Mouse (Mus musculus) forebrain, embryonic 12.5 days (tissue): Measurements from ENCODE around the gene Klhl32. TPM values are rescaled to one million over a fixed set of nuclear protein-coding genes. Genes with fewer than 3 reads are reported as not detected.
"Not testable (repeated sequence)": the region's sequence is repeated elsewhere in the genome, so short reads cannot be mapped to it uniquely, and the experiment has no call there.

Source experiments
- ATAC-seq: fragments of 200-750 bp; cut with Nextera tagmentation; 2 replicates; pipeline ENCODE4 v1.8.0; 2017; ENCODE audit warnings: moderate TSS enrichment; ENCODE audit not compliant: low FRiP score
- H3K27ac ChIP-seq: fragments of 300-500 bp; sonication (generic); 2 replicates; pipeline ENCODE4 v1.5.1; 2016; ENCODE audit warnings: mild to moderate bottlenecking
- H3K27me3 ChIP-seq: fragments of 300-500 bp; sonication (generic); 2 replicates; pipeline ENCODE4 v1.6.1; 2016; ENCODE audit warnings: mild to moderate bottlenecking
- H3K36me3 ChIP-seq: fragments of 300-500 bp; sonication (generic); replicated peaks from 2 replicates; pipeline ENCODE4 v1.6.1; 2016; ENCODE audit warnings: mild to moderate bottlenecking
- H3K4me1 ChIP-seq: fragments of 300-500 bp; sonication (generic); 2 replicates; pipeline ENCODE4 v1.6.1; 2016
- H3K4me2 ChIP-seq: fragments of 300-500 bp; sonication (generic); 2 replicates; pipeline ENCODE4 v1.6.1; 2016; ENCODE audit warnings: mild to moderate bottlenecking, moderate library complexity
- H3K4me3 ChIP-seq: fragments of 300-500 bp; sonication (generic); replicated peaks from 2 replicates; pipeline ENCODE4 v1.5.1; 2016; ENCODE audit warnings: mild to moderate bottlenecking
- H3K9ac ChIP-seq: fragments of 300-500 bp; sonication (generic); 2 replicates; pipeline ENCODE4 v1.6.1; 2016; ENCODE audit warnings: mild to moderate bottlenecking
- H3K9me3 ChIP-seq: fragments of 300-500 bp; sonication (generic); 2 replicates; pipeline ENCODE4 v1.6.1; 2016
- WGBS: fragments of 180-500 bp; shearing (Covaris S2); methylation state at CpG from one replicate; pipeline ENCODE4 v1.1.7; 2016; 5-methylcytosine and 5-hydroxymethylcytosine counted together
- polyA plus RNA-seq: library from polyadenylated mRNA; unstranded; fragments of >200 nt; fragmentation: Nextera tagmentation; extraction: Ambion mirVana; gene quantifications from 2 replicates; pipeline ENCODE4 v1.2.1, GENCODE M21; 2016

Gene Klhl32
- polyA plus RNA-seq, 1 experiment from 2014 or later = 10.5 TPM

DNA sequence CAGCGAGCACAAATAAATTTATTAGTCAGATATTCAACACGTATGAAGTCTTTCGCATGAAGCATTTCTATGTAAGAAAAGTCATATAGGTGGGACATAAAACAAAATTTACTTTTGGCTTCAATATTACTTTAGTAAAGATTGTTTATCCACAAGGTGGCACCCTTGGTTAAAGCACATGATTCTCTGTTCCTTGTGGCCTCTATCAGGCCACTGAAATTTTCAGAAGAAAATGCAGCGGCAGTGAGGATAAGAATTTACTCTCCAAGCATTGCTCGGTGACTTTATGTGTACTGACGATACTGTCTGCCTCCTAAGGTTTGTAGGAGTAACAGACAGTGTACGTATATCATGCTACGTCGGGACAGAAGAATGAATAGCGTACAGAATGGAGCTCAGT lies 136.6 kb downstream of the Klhl32 start:
- Histone ChIP-seq H3K4me3 (no peak overlapping the region), H3K4me2 (no peak overlapping the region), H3K9ac (no peak overlapping the region), H3K27me3 (no peaks in the 10 kb centered on the region), H3K27ac (no peak overlapping the region), H3K36me3 (no peaks in the 10 kb centered on the region), H3K9me3 (no peaks in the 10 kb centered on the region), H3K4me1 (no peaks in the 10 kb centered on the region)
- 84% methylated on average over 10 of the region's 10 CpGs for WGBS
- no peak for ATAC-seq

DNA sequence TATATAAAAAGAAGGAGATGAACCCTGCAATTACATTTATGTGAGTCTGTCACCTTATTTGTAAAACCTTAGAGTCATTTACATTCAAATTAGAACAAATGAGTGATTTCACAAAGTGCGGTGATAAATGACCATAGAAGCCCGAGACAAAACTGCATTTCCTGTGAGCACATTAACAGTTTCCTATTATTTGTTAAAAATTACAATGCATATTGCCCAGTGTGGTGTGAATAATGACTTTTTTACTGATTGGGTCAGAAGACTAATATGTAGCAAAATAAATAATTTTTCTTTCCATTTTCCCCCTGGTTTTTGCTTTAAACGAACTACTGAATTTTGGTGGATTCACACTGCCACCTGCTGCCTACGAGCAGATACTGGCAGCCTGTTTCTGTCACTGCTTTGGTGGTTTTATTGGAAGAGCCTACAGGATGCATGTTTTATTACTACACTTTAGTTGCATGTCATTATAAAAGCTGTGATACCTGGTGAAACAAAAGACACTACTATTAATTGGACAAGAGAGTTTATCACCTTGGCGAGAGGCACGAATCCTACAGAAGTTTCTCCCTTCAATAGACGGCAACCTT lies 152.3 kb downstream of the Klhl32 start:
- no peaks in the 10 kb centered on the region for H3K9me3 ChIP-seq
- H3K27me3 ChIP-seq = 0 out of 2 replicates have a peak, but pooled peaks cover 3% of the 10 kb centered on the region
- H3K4me2 ChIP-seq = no peak overlapping the region
- no peak overlapping the region for H3K4me3 ChIP-seq
- H3K36me3 ChIP-seq = no peaks in the 10 kb centered on the region
- H3K9ac ChIP-seq = no peak overlapping the region
- ATAC-seq = peak; percentile 64; the same call in 1 of the 2 replicates
- 64% methylated on average over 7 of the region's 7 CpGs for WGBS
- no peak overlapping the region for H3K27ac ChIP-seq
- H3K4me1 ChIP-seq = no peaks in the 10 kb centered on the region

DNA sequence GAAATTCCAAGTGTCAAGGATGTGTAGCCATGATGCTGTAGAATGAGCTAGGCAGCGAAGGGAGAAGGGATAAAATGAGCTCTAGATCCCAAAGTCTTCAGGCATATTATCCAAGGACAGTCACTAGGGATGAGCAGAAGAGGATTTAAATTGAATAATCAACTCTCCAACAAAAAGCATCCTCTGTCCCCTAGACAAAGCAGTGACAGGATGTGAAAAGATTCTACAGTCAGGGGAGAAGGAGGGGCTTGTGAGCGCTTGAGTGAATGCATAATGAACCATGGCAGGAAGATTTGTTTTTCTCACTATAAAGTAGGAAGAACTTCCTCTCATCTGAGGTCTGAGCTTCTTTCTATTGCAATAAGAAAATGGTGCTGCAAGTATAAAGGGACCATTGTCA lies 170.8 kb downstream of the Klhl32 start:
- H3K27ac ChIP-seq = no peak overlapping the region
- no peak overlapping the region for H3K4me3 ChIP-seq
- no peak overlapping the region for H3K9ac ChIP-seq
- H3K36me3 ChIP-seq = no peaks in the 10 kb centered on the region
- ATAC-seq = no peak
- WGBS = 73% methylated on average over 2 of the region's 2 CpGs
- no peaks in the 10 kb centered on the region for H3K27me3 ChIP-seq
- H3K4me2 ChIP-seq = no peak overlapping the region
- no peaks in the 10 kb centered on the region for H3K9me3 ChIP-seq
- peaks cover 5% of the 10 kb centered on the region; the same call in 1 of the 2 replicates for H3K4me1 ChIP-seq

DNA sequence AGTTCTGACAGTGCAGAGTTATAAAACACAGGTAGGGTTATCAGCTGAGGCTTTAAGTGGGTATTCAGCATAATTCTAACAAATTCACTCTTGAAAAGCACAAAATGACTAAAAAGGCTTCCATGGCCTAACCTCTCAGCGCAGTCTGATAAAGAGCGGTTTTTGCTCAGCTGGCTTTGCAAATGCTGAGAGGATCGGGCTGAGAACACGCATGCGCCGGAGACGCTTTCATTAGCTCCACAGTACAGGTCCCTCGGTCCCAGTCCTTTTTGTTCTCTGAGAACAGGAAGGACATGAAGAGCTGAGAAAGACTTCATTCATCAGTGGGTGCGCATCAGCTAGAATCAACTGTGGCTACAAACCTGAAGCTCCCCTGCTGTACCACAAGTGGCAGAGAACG lies 180.9 kb downstream of the Klhl32 start:
- H3K27me3 ChIP-seq = no peaks in the 10 kb centered on the region
- no peaks in the 10 kb centered on the region for H3K36me3 ChIP-seq
- no peak overlapping the region for H3K4me3 ChIP-seq
- peaks cover 5% of the 10 kb centered on the region; the same call in 1 of the 2 replicates for H3K4me1 ChIP-seq
- no peak overlapping the region for H3K9ac ChIP-seq
- H3K9me3 ChIP-seq = no peaks in the 10 kb centered on the region
- peak overlapping the region; percentile 72 for H3K27ac ChIP-seq
- H3K4me2 ChIP-seq = no peak overlapping the region
- ATAC-seq = peak; percentile 71; the same call in 1 of the 2 replicates
- 65% methylated on average over 10 of the region's 10 CpGs for WGBS

DNA sequence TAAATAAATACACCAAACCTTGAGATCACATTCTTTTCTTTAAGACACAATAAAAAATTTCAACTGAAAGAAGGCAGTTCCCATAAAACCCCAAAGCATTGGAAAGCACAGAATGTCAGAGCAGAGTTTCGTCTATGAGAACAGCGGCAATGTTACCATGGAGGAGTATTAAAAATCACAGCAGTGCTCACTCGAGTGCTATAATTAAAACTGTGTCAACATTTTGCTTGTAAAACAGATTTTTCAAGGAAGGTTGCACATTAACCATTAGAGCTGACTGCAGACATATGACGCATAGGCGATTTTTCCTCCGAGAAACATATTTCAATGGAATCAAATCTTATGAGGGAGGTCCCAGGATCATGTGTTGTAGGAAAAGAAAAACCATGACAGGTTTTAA lies 191.7 kb downstream of the Klhl32 start:
- no peaks in the 10 kb centered on the region for H3K9me3 ChIP-seq
- no peak overlapping the region for H3K27ac ChIP-seq
- ATAC-seq = no peak
- no peak overlapping the region for H3K4me2 ChIP-seq
- no peaks in the 10 kb centered on the region for H3K4me1 ChIP-seq
- 90% methylated on average over 6 of the region's 6 CpGs for WGBS
- H3K36me3 ChIP-seq = no peaks in the 10 kb centered on the region
- H3K27me3 ChIP-seq = no peaks in the 10 kb centered on the region
- no peak overlapping the region for H3K9ac ChIP-seq
- H3K4me3 ChIP-seq = no peak overlapping the region

DNA sequence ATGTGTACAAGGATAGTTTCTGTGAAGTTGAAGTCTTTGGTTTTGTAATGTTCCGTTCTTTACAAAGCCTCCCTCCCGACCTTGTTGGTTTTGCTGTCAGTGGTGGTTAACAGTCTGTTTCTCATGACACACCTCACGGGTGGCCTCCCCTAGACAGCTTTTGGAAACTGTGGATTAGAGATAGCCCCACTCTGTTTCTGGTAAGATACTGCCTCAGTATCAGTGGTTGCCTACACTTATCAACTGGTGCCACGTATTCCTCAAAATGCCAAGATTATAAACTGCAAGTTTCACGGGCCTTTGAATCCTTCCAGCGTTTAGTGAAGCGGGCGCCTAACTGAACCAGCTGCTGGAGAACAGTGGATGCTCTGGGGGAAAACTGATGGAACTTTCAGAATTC lies 206.2 kb downstream of the Klhl32 start:
- H3K27ac ChIP-seq, H3K9me3 ChIP-seq, H3K27me3 ChIP-seq, ATAC-seq, H3K36me3 ChIP-seq, H3K9ac ChIP-seq, H3K4me1 ChIP-seq, H3K4me3 ChIP-seq, H3K4me2 ChIP-seq: not testable (repeated sequence)
- 91% methylated on average over 7 of the region's 8 CpGs for WGBS

DNA sequence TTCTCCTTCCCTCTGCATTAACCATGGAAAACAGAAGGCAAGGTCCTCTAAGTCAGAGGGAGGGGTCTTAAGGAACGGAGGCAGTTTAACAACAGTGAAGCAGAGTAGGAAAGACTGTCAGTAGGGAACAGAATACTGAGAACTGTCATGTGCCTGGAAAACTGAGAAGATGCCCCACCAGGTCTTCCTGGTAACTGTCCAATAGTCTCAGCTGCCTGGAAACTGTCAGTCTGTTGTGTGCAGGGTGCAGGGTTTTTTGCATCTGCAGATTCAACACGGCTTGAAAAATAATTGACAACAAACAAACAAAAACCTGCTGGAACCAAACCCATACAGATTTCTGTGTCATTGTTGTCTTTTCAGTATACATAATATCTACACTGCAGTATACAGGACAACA lies 208.6 kb downstream of the Klhl32 start:
- WGBS = 83% methylated on average over 2 of the region's 2 CpGs
- Histone ChIP-seq H3K4me1 (no peaks in the 10 kb centered on the region), H3K9ac (no peak overlapping the region), H3K4me2 (no peak overlapping the region), H3K9me3 (no peaks in the 10 kb centered on the region), H3K27me3 (no peaks in the 10 kb centered on the region), H3K36me3 (no peaks in the 10 kb centered on the region), H3K4me3 (no peak overlapping the region), H3K27ac (no peak overlapping the region)
- ATAC-seq = no peak

DNA sequence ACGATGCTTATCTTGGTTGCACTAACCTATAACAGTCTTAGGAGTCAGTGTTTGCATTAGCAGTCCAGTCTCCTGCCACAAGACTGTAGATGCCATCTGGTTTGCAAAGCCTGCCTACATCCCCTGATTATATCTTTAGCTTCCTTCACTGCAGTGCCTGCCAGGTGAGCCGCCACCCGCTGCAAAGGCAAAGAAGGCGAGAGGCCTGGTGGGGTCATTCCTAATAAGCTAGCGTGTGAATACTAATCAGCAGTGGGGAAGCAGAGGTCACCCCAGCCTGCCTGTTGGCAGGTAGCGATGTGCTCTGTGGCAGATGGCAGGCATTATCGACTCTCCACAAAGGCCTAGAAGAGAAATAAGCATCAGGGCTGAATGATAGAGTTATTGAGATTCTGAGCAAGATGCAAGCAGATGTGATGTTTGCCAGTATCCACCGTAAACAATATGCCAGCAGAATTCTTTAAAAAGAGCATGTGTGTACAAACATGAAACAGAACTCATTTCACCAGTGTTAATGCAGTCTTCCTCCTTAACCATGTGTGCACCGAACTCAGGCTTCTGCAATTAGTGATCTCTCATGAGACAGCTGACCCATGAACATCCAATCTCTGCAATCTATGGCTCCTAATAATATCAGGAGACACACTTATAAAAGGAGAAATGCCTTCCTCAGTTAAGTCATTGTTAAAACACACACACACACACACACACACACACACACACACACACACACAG lies 219.6 kb downstream of the Klhl32 start:
- H3K27me3 ChIP-seq = no peaks in the 10 kb centered on the region
- peaks cover 9% of the 10 kb centered on the region for H3K4me1 ChIP-seq
- no peaks in the 10 kb centered on the region for H3K36me3 ChIP-seq
- WGBS = 64% methylated on average over 9 of the region's 9 CpGs
- no peak overlapping the region for H3K4me2 ChIP-seq
- H3K9ac ChIP-seq = no peak overlapping the region
- H3K9me3 ChIP-seq = no peaks in the 10 kb centered on the region
- ATAC-seq = peak; percentile 88
- H3K4me3 ChIP-seq = no peak overlapping the region
- H3K27ac ChIP-seq = peak overlapping the region; percentile 59

DNA sequence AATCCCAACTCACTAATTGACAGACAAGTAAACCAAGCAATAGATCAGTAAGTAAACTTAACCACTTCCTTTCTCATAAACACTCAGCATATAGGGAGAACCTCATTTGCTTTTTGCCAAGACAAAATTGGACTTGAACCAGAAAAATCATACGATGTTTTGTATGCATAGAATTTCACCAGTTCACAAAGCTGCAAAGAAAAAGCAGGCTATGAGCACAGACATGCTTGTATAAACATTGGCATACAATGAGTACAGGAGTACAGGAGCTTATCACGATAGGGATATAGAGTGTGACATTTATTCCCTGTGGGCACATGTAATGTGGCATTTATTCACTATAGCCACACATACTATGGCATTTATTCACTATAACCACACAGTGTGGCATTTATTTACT lies 220.5 kb downstream of the Klhl32 start:
- no peak overlapping the region for H3K4me3 ChIP-seq
- 80% methylated on average over 2 of the region's 2 CpGs for WGBS
- H3K27ac ChIP-seq = no peak overlapping the region
- no peak overlapping the region for H3K9ac ChIP-seq
- no peaks in the 10 kb centered on the region for H3K36me3 ChIP-seq
- H3K4me2 ChIP-seq = no peak overlapping the region
- ATAC-seq = no peak
- peaks cover 9% of the 10 kb centered on the region for H3K4me1 ChIP-seq
- H3K27me3 ChIP-seq = no peaks in the 10 kb centered on the region
- no peaks in the 10 kb centered on the region for H3K9me3 ChIP-seq

DNA sequence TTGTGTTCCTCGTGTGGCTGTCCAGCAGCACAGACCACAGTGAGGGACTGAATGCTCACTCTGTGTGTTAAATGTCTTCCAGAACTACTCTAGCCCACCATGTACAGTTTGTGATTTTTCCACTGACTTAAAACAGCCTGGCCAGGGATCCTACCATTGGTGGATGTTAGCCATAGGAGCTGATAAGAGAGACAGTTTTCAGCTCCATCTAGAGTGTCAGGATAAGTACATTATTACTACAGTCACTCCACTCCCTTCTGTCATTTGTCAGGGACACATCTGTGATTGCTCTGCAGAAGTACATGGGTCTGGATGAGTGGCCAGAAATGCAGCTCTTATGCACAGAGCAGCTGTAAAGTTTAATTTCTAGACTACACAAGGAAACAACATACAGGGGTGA lies 223.1 kb downstream of the Klhl32 start:
- Histone ChIP-seq H3K9ac (no peak overlapping the region), H3K27ac (no peak overlapping the region)
- 71% methylated on average over 1 of the region's 1 CpGs for whole genome bisulfite sequencing

DNA sequence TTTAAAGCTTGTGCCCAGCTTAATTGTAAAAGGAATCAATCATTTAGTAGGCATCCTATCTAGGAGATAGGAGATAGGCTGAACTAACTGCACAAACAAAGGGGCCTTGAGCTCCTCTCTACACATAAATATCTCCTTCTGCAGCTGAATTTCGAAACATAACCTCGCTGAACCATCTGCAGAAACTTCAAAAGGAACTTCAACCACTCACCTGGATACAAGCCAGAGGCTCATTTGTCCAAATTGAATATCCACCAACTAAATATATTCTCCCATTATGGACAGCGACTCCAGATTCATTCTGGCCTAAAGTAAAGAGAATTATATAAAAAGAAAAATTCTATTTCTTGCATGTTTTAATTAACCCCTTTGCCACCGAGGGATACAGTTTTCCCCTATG lies 224.2 kb downstream of the Klhl32 start:
- H3K27ac ChIP-seq = no peak overlapping the region
- 83% methylated on average over 4 of the region's 4 CpGs for WGBS

More for the DNA sequence above, 223.1 kb downstream of the Klhl32 start:
- Histone ChIP-seq H3K27me3 (no peaks in the 10 kb centered on the region), H3K4me2 (no peak overlapping the region), H3K4me1 (peaks cover 9% of the 10 kb centered on the region), H3K4me3 (no peak overlapping the region), H3K9me3 (no peaks in the 10 kb centered on the region), H3K36me3 (no peaks in the 10 kb centered on the region)
- no peak for ATAC-seq

DNA sequence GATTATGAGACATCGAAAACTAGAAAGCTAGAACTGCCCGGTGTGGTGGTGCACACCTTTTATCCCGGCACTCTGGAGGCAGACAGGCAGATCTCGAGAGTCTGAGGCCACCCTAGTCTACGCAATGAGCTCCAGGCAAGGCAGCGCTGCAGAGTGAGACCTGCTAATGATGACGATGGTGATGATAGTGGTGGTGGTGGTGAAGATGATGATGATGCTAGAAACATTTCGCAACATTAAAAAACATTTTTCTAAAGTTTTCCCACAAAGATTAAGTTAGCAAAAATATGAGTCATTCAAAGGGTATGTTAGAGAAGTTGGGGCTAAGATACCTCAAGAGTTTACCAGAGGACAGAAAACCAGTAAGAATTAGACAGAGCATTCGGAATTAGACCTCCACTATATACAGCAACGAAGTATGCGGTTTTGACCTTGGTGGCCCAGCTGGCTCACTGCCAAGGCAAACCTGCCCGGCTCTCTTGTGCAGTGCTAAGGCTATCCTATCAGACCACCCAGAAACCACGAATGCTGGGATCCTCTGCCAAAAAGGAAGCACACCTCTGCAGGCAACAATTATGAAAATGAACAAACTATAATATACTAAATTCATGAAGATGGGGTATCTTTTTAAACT lies 224.9 kb downstream of the Klhl32 start:
- Histone ChIP-seq H3K4me2 (no peak overlapping the region), H3K4me3 (no peak overlapping the region), H3K27me3 (no peaks in the 10 kb centered on the region), H3K9ac (no peak overlapping the region), H3K27ac (no peak overlapping the region), H3K4me1 (peaks cover under 1% of the 10 kb centered on the region), H3K36me3 (no peaks in the 10 kb centered on the region), H3K9me3 (no peaks in the 10 kb centered on the region)
- ATAC-seq = no peak
- WGBS = 87% methylated on average over 13 of the region's 13 CpGs

More for the DNA sequence above, 224.2 kb downstream of the Klhl32 start:
- no peak for ATAC-seq
- Histone ChIP-seq H3K4me2 (no peak overlapping the region), H3K9me3 (no peaks in the 10 kb centered on the region), H3K4me3 (no peak overlapping the region), H3K9ac (no peak overlapping the region), H3K36me3 (no peaks in the 10 kb centered on the region), H3K27me3 (no peaks in the 10 kb centered on the region), H3K4me1 (peaks cover 6% of the 10 kb centered on the region)
